Mouse (Mus musculus) liver, adult 2 months (tissue): Measurements from ENCODE around the gene Mrnip. TPM values are rescaled to one million over a fixed set of nuclear protein-coding genes. Genes with fewer than 3 reads are reported as not detected.

ENCODE experiments used
- DNase-seq: peaks from one replicate; pipeline ENCODE4 v3.0.0-alpha.2; 2011; ENCODE audit warnings: low read depth, low spot score; ENCODE audit errors: extremely low read depth
- H3K27ac ChIP-seq: fragments of 200-500 bp; replicated peaks from 2 replicates; pipeline ENCODE4 v1.5.1; 2012; ENCODE audit warnings: low read depth, mild to moderate bottlenecking, control low read depth, inconsistent platforms, low read length; ENCODE audit not compliant: insufficient read depth
- H3K27me3 ChIP-seq: fragments of 200-500 bp; 2 replicates; pipeline ENCODE4 v1.6.1; 2012; ENCODE audit warnings: mild to moderate bottlenecking, moderate library complexity, low read length, inconsistent platforms; ENCODE audit not compliant: control insufficient read depth, insufficient read depth
- H3K36me3 ChIP-seq: fragments of 200-500 bp; 2 replicates; pipeline ENCODE4 v1.6.1; 2012; ENCODE audit warnings: low read length, inconsistent platforms; ENCODE audit not compliant: control insufficient read depth, insufficient read depth
- H3K4me1 ChIP-seq: fragments of 200-500 bp; 2 replicates; pipeline ENCODE4 v1.6.1; 2011; ENCODE audit warnings: low read length; ENCODE audit not compliant: control insufficient read depth, insufficient read depth
- H3K4me3 ChIP-seq: fragments of 200-500 bp; 2 replicates; pipeline ENCODE4 v1.5.1; 2011; ENCODE audit warnings: low read depth, mild to moderate bottlenecking, control low read depth, low read length, moderate library complexity; ENCODE audit not compliant: insufficient read depth
- H3K79me2 ChIP-seq: fragments of 200-500 bp; 2 replicates; pipeline ENCODE4 v1.6.1; 2012; ENCODE audit warnings: inconsistent platforms, mild to moderate bottlenecking, low read length, moderate library complexity; ENCODE audit not compliant: control insufficient read depth, insufficient read depth
- H3K9ac ChIP-seq: fragments of 200-500 bp; 2 replicates; pipeline ENCODE4 v1.6.1; 2012; ENCODE audit warnings: low read depth, mild to moderate bottlenecking, control low read depth, inconsistent platforms, low read length
- CTCF ChIP-seq: fragments of 200-500 bp; IDR thresholded peaks from 2 replicates; pipeline ENCODE4 v1.5.1; 2011; ENCODE audit warnings: low read depth, low read length, control low read depth
- POLR2A ChIP-seq: fragments of 200-500 bp; IDR thresholded peaks from 2 replicates; pipeline ENCODE4 v1.6.1; 2011; ENCODE audit warnings: low read length, control low read depth; ENCODE audit not compliant: insufficient read depth; ENCODE audit errors: extremely low read depth
- WGBS: fragments of 180-500 bp; shearing (Covaris S2); methylation state at CpG from one replicate; pipeline ENCODE4 v1.1.7; 2018; 5-methylcytosine and 5-hydroxymethylcytosine counted together
- polyA plus RNA-seq: library from polyadenylated mRNA; depleted of rRNA; stranded (reverse); fragments of >200 nt; gene quantifications from 2 replicates; pipeline ENCODE4 v1.2.3, GENCODE M21; 2012
- total RNA-seq: library from RNA; depleted of rRNA; stranded (reverse); fragments of >200 nt; gene quantifications from 2 replicates; pipeline ENCODE4 v1.2.3, GENCODE M21; 2014

Gene Mrnip
- total and polyA plus RNA-seq, 2 experiments = 8.5 to 9.9 TPM

DNA sequence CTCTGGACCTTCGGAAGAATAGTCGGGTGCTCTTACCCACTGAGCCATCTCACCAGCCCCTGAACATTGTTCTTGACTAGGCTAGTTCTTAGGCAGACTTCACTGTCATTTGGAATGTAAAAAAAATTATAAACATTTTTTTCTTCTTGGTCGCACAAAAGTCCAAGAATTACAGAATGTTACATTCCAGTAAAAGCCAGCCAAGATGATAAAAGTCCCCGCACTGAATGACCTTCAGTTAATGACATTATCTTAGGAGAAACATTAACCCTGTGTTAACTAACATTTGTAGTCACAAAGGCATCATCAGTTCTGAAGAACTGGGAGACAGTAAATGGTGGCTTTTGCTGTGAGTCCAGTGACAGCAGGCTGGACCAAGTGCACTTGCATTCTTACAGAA lies 16.1 kb downstream of the Mrnip start:
- no peak for TF ChIP-seq CTCF
- no peak for TF ChIP-seq POLR2A
- Histone ChIP-seq H3K27ac (no peak overlapping the region), H3K27me3 (no peaks in the 10 kb centered on the region), H3K36me3 (no peaks in the 10 kb centered on the region), H3K9ac (no peak overlapping the region), H3K79me2 (no peaks in the 10 kb centered on the region), H3K4me3 (no peak overlapping the region), H3K4me1 (peaks cover 27% of the 10 kb centered on the region)
- DNase-seq = no peak
- 57% methylated on average over 4 of the region's 4 CpGs for WGBS

DNA sequence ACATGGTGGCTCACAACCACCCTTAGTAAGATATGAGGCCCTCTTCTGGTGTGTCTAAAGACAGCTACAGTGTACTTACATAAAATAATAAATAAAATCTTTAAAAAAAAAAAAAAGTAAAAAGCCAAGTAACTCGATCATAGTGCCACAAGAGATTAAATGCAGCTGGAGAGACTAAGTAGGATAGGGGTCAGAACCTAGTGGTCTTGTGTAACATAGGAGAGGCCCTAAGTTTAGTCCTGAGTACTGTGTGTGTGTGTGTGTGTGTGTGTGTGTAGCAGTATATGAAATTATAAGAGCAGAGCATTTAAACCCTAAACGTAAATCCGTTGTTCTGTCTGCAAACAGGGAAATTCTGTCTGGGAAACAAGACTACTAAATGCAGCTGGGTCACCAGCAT lies 18.0 kb downstream of the Mrnip start:
- 80% methylated on average over 3 of the region's 3 CpGs for WGBS
- Histone ChIP-seq H3K27ac (no peak overlapping the region), H3K79me2 (no peaks in the 10 kb centered on the region), H3K9ac (no peak overlapping the region), H3K4me1 (peaks cover 22% of the 10 kb centered on the region), H3K27me3 (no peaks in the 10 kb centered on the region), H3K36me3 (no peaks in the 10 kb centered on the region), H3K4me3 (no peak overlapping the region)
- DNase-seq = no peak
- TF ChIP-seq CTCF = no peak
- no peak for TF ChIP-seq POLR2A

- 84% methylated on average over 7 of the region's 7 CpGs for WGBS
Measured at GRCm38 (mm10) chr11:50194070-50194469, 19.8 kb downstream of the Mrnip start.

DNA sequence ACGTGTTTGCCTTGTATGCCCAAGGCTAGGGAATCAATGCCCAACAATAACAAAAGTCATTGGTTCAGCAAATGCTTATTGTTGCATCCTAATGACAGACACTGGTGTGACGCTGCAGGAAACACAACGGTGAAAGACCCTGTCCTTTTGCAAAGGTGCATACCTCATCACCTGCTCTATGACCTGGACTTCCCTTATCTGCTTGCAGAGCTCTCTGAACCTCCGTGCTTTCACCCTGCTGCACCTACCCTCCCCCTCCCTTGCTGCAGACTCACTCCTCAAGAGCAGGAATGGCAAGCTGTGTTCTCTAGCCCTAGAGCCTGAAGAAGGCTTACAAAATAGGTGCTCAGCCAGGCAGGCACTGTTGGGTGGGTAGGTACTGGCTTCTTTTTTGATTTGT lies 20.5 kb downstream of the Mrnip start:
- H3K27ac ChIP-seq = no peak overlapping the region; the same call in 1 of the 2 replicates
- TF ChIP-seq POLR2A = no peak
- TF ChIP-seq CTCF = no peak

More at GRCm38 (mm10) chr11:50194070-50194469, 19.8 kb downstream of the Mrnip start:
- H3K4me1 ChIP-seq = peaks cover 29% of the 10 kb centered on the region
- H3K4me3 ChIP-seq = no peak overlapping the region
- H3K79me2 ChIP-seq = no peaks in the 10 kb centered on the region
- no peak overlapping the region for H3K9ac ChIP-seq
- no peaks in the 10 kb centered on the region for H3K27me3 ChIP-seq
- TF ChIP-seq CTCF (0 out of 2 replicates have a peak, but pooled peaks have one; percentile 15), POLR2A (no peak)
- H3K36me3 ChIP-seq = no peaks in the 10 kb centered on the region; the same call in 1 of the 2 replicates
- no peak for DNase-seq
- H3K27ac ChIP-seq = no peak overlapping the region

GRCm38 (mm10) chr11:50197500-50197899 lies 23.3 kb downstream of the Mrnip start:
- no peaks in the 10 kb centered on the region for H3K79me2 ChIP-seq
- H3K4me1 ChIP-seq = peaks cover 52% of the 10 kb centered on the region
- TF ChIP-seq POLR2A = no peak
- no peak; the same call in 1 of the 2 replicates for TF ChIP-seq CTCF
- WGBS = 11% methylated on average over 4 of the region's 4 CpGs
- H3K36me3 ChIP-seq = peaks cover 29% of the 10 kb centered on the region
- H3K27ac ChIP-seq = peak overlapping the region; percentile 71
- H3K27me3 ChIP-seq = no peaks in the 10 kb centered on the region
- H3K9ac ChIP-seq = no peak overlapping the region
- DNase-seq = peak; percentile 95
- no peak overlapping the region for H3K4me3 ChIP-seq

More for the DNA sequence above, 20.5 kb downstream of the Mrnip start:
- H3K4me1 ChIP-seq = peaks cover 30% of the 10 kb centered on the region
- peaks cover 6% of the 10 kb centered on the region for H3K36me3 ChIP-seq
- no peak overlapping the region for H3K9ac ChIP-seq
- 17% methylated on average over 4 of the region's 4 CpGs for WGBS
- no peak overlapping the region for H3K4me3 ChIP-seq
- H3K27me3 ChIP-seq = no peaks in the 10 kb centered on the region
- DNase-seq = peak; percentile 81
- H3K79me2 ChIP-seq = no peaks in the 10 kb centered on the region

- Histone ChIP-seq H3K36me3 (peaks cover 34% of the 10 kb centered on the region), H3K27ac (peak overlapping the region; percentile 51), H3K4me1 (peaks cover 54% of the 10 kb centered on the region), H3K9ac (0 out of 2 replicates have a peak overlapping the region, but pooled peaks have one; percentile 10), H3K27me3 (no peaks in the 10 kb centered on the region), H3K4me3 (no peak overlapping the region), H3K79me2 (no peaks in the 10 kb centered on the region)
- peak; percentile 74 for DNase-seq
- TF ChIP-seq POLR2A (no peak), CTCF (no peak)
- WGBS = 55% methylated on average over 4 of the region's 5 CpGs
Measured at GRCm38 (mm10) chr11:50198219-50198846, 24.1 kb downstream of the Mrnip start.
